In the genomic region with DNA sequence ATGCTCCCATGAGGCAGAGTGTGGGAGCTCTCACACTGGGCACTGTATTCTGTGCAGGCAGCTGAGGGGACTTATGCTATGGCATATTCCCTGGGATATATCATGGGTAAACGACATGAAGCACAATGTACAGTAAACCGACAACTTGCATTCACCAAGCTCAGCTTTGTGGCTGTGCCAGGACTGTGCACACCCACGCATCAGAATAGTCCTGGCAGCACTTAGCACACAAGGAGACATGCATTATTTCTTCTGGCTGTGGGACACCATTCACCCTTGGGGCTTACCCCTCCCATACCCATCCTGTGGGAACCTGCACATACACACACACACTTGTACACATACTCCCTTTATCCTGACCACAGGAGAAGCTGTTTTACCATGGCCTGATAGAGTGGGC, we compare ENCODE assay signal across 10 mouse cellular contexts. TPM values are rescaled to one million over a fixed set of nuclear protein-coding genes. Genes with fewer than 3 reads are reported as not detected.
DNase-seq lines count a peak whose midpoint lies in the region; ATAC-seq and TF ChIP-seq lines count a peak whose summit lies in the region.
"Had no signal": no experiment of that assay in that cellular context is flagged by ENCODE, and none has a peak within 500 bp of the region (broad histone marks: within the 10 kb centered on the region; RNA-seq: fewer than 3 reads in every experiment).

No protein-coding gene starts in this region.

- TF ChIP-seq CTCF in lung, postnatal 0 days (IDR thresholded peaks at IDR 0.05): no peak
- no peak for TF ChIP-seq CTCF in olfactory bulb, adult 2 months (IDR thresholded peaks at IDR 0.05; ENCODE audit: insufficient read depth, low read depth, low read length)

- 0 out of 2 replicates have a peak, but pooled peaks have one; percentile 0 for ATAC-seq in frontal cortex, adult (ENCODE audit: low TSS enrichment)
- ATAC-seq in lung, postnatal 0 days: no peak
- ATAC-seq in hindbrain, embryonic 15.5 days (ENCODE audit: low FRiP score, low read depth): no peak

- H3K27me3 ChIP-seq in lung, postnatal 0 days (replicated peaks; ENCODE audit: insufficient read depth, low read length): no peaks in the 10 kb centered on the region
- no peaks in the 10 kb centered on the region for H3K27me3 ChIP-seq in hindbrain, embryonic 15.5 days

- no peak for TF ChIP-seq POLR2A in olfactory bulb, adult 2 months (IDR thresholded peaks at IDR 0.05; ENCODE audit: insufficient read depth, low read depth, low read length)

- peaks cover 32% of the 10 kb centered on the region for H3K4me1 ChIP-seq in lung, postnatal 0 days (ENCODE audit: insufficient read depth, low read depth, low read length)
- H3K4me1 ChIP-seq in hindbrain, embryonic 15.5 days (replicated peaks): peaks cover 90% of the 10 kb centered on the region
- peaks cover 57% of the 10 kb centered on the region for H3K4me1 ChIP-seq in olfactory bulb, adult 2 months (ENCODE audit: control insufficient read depth, insufficient read depth, low read length)

- H3K4me2 ChIP-seq in lung, postnatal 0 days (replicated peaks; ENCODE audit: low read depth, low read length): 0 out of 2 replicates have a peak overlapping the region, but pooled peaks have one; percentile 77
- H3K4me2 ChIP-seq in hindbrain, embryonic 15.5 days: peak overlapping the region; percentile 74

- no peak overlapping the region for H3K4me3 ChIP-seq in lung, postnatal 0 days (ENCODE audit: low read depth, low read length)
- H3K4me3 ChIP-seq in hindbrain, embryonic 15.5 days: peak overlapping the region; percentile 74; the same call in 1 of the 2 replicates
- H3K4me3 ChIP-seq in olfactory bulb, adult 2 months (ENCODE audit: insufficient read depth, low read depth, low read length): peak overlapping the region; percentile 92

- WGBS in lung, postnatal 0 days: 81% methylated on average over 3 of the region's 3 CpGs
- WGBS in hindbrain, embryonic 15.5 days: 63% methylated on average over 3 of the region's 3 CpGs
- 12% methylated on average over 3 of the region's 3 CpGs for WGBS in olfactory bulb, adult 2 months

- no peak overlapping the region for H3K27ac ChIP-seq in lung, postnatal 0 days (ENCODE audit: low read length)
- no peak overlapping the region for H3K27ac ChIP-seq in hindbrain, embryonic 15.5 days (replicated peaks)
- H3K27ac ChIP-seq in olfactory bulb, adult 2 months (ENCODE audit: insufficient read depth, low read depth, low read length): no peak overlapping the region

- H3K9ac ChIP-seq in lung, postnatal 0 days (replicated peaks; ENCODE audit: low read depth): no peak overlapping the region
- H3K9ac ChIP-seq in hindbrain, embryonic 15.5 days: no peak overlapping the region

- TF ChIP-seq EP300 in lung, postnatal 0 days (IDR thresholded peaks at IDR 0.05): no peak

- intact Hi-C loops in heart, postnatal 14 days (cut with DNase I): no loop called here

- no peaks in the 10 kb centered on the region for H3K36me3 ChIP-seq in lung, postnatal 0 days (ENCODE audit: insufficient read depth, low read length)
- no peaks in the 10 kb centered on the region for H3K36me3 ChIP-seq in hindbrain, embryonic 15.5 days

- no peak for DNase-seq in frontal cortex, postnatal 10 days (ENCODE audit: low spot score in 2 of 2)
- DNase-seq in lung, postnatal 0 days (ENCODE audit: low spot score): no peak
- DNase-seq in lung, postnatal 14 days: no peak
- no peak for DNase-seq in layer of hippocampus, adult 11-12 months (ENCODE audit: low spot score)
- DNase-seq in heart, postnatal 14 days: no peak
- DNase-seq: heart, postnatal 10 days; retina, postnatal 1 day had no signal

- H3K9me3 ChIP-seq in lung, postnatal 0 days (ENCODE audit: low read length): no peaks in the 10 kb centered on the region
- H3K9me3 ChIP-seq in hindbrain, embryonic 15.5 days: no peaks in the 10 kb centered on the region

RNA-seq across cellular contexts. Expression of a gene that starts 20.3 kb away (rescaled TPM):
- polyA plus RNA-seq in lung, postnatal 0 days (2015; fragmentation: Nextera tagmentation; extraction: Ambion mirVana): 30.0 and 30.5 TPM in 2 replicates
- 57.7 and 70.9 TPM in 2 replicates for polyA plus RNA-seq in hindbrain, embryonic 15.5 days (2015; fragmentation: Nextera tagmentation; extraction: Ambion mirVana)
- polyA plus RNA-seq in olfactory bulb, adult 2 months (2012; ENCODE audit: insufficient read depth, insufficient read length, low replicate concordance, missing spikeins): 65.6 and 107 TPM in 2 replicates
- 10 to 100 TPM; 46.2 to 49.0 TPM for total RNA-seq in heart, postnatal 14 days (2021)
